In the genomic region with DNA sequence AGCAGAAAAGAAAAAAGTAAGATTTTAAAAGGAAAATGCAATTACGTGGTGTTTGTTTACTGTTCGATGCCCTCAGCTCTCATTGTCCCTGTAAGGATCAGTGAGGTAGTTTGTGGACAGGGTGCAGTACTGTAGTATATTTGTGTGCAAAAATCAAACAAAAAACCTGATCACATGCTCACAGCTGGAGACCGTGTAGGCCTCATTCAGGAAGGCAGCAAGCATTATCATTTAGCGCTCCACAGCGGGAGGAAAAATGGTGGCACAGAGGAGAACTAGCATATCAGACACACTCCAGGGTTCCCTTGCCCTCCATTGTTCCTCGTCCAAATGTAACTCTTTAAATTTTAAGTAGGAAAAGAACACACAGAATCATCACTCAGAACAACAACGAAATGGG, we compare ENCODE assay signal across 28 mouse cellular contexts.
DNase-seq lines count a peak whose midpoint lies in the region; ATAC-seq and TF ChIP-seq lines count a peak whose summit lies in the region.
"Had no signal": no experiment of that assay in that cellular context is flagged by ENCODE, and none has a peak within 500 bp of the region (broad histone marks: within the 10 kb centered on the region; RNA-seq: fewer than 3 reads in every experiment).

No protein-coding gene starts in this region.

- TF ChIP-seq CTCF in brain, embryonic 14.5 days (IDR thresholded peaks at IDR 0.05; ENCODE audit: borderline replicate concordance, extremely low read depth, insufficient read depth, insufficient read length) = no peak

- ATAC-seq in hindbrain, embryonic 12.5 days (ENCODE audit: low FRiP score) = peak; percentile 68; the same call in 1 of the 2 replicates
- peak; percentile 41; the same call in 1 of the 2 replicates for ATAC-seq in neural tube, embryonic 12.5 days (ENCODE audit: low FRiP score, low read depth)
- ATAC-seq in neural tube, embryonic 15.5 days (ENCODE audit: low FRiP score) = no peak; the same call in 1 of the 2 replicates
- ATAC-seq in granulocyte monocyte progenitor cell, adult 5-6 weeks (replicated peaks; ENCODE audit: poor library complexity, severe bottlenecking) = no peak
- ATAC-seq: intestine, embryonic 16.5 days; liver, embryonic 12.5 days; liver, postnatal 0 days had no signal

- TF ChIP-seq POLR2A in brain, embryonic 14.5 days (IDR thresholded peaks at IDR 0.05; ENCODE audit: borderline replicate concordance, extremely low read depth, insufficient read depth, insufficient read length, poor library complexity, severe bottlenecking) = no peak

- WGBS in hindbrain, embryonic 12.5 days = 56% methylated on average over 7 of the region's 7 CpGs
- 67% methylated on average over 7 of the region's 7 CpGs for WGBS in hindbrain, embryonic 10.5 days
- WGBS in neural tube, embryonic 12.5 days = 53% methylated on average over 7 of the region's 7 CpGs
- WGBS in neural tube, embryonic 15.5 days = 41% methylated on average over 7 of the region's 7 CpGs

- H3K27me3 ChIP-seq in hindbrain, embryonic 12.5 days = no peaks in the 10 kb centered on the region
- no peaks in the 10 kb centered on the region for H3K27me3 ChIP-seq in hindbrain, embryonic 10.5 days (ENCODE audit: insufficient read depth, poor library complexity, severe bottlenecking)
- H3K27me3 ChIP-seq in neural tube, embryonic 12.5 days (replicated peaks) = no peaks in the 10 kb centered on the region
- H3K27me3 ChIP-seq in neural tube, embryonic 15.5 days (replicated peaks) = no peaks in the 10 kb centered on the region
- H3K27me3 ChIP-seq: embryonic facial prominence, embryonic 15.5 days; heart, embryonic 15.5 days; liver, embryonic 12.5 days; megakaryocyte, embryonic 14.5 days had no signal

- H3K9me3 ChIP-seq in hindbrain, embryonic 12.5 days (replicated peaks) = no peaks in the 10 kb centered on the region
- no peaks in the 10 kb centered on the region for H3K9me3 ChIP-seq in hindbrain, embryonic 10.5 days
- no peaks in the 10 kb centered on the region for H3K9me3 ChIP-seq in neural tube, embryonic 12.5 days
- H3K9me3 ChIP-seq in neural tube, embryonic 15.5 days (replicated peaks) = no peaks in the 10 kb centered on the region
- H3K9me3 ChIP-seq: embryonic facial prominence, embryonic 10.5 days; embryonic facial prominence, embryonic 15.5 days; G1E; heart, embryonic 10.5 days; heart, embryonic 15.5 days; liver, embryonic 12.5 days had no signal

- H3K4me3 ChIP-seq in hindbrain, embryonic 12.5 days = no peak overlapping the region
- H3K4me3 ChIP-seq in hindbrain, embryonic 10.5 days = no peak overlapping the region
- no peak overlapping the region for H3K4me3 ChIP-seq in neural tube, embryonic 12.5 days
- no peak overlapping the region for H3K4me3 ChIP-seq in neural tube, embryonic 15.5 days (replicated peaks)
- H3K4me3 ChIP-seq: embryonic facial prominence, embryonic 10.5 days; embryonic facial prominence, embryonic 15.5 days; heart, embryonic 10.5 days; heart, embryonic 15.5 days; liver, embryonic 12.5 days; megakaryocyte, embryonic 14.5 days had no signal

- no peaks in the 10 kb centered on the region for H3K36me3 ChIP-seq in hindbrain, embryonic 12.5 days
- no peaks in the 10 kb centered on the region for H3K36me3 ChIP-seq in hindbrain, embryonic 10.5 days
- no peaks in the 10 kb centered on the region for H3K36me3 ChIP-seq in neural tube, embryonic 12.5 days
- H3K36me3 ChIP-seq in neural tube, embryonic 15.5 days = no peaks in the 10 kb centered on the region
- H3K36me3 ChIP-seq: embryonic facial prominence, embryonic 10.5 days; embryonic facial prominence, embryonic 15.5 days; G1E; heart, embryonic 10.5 days; heart, embryonic 15.5 days; liver, embryonic 12.5 days had no signal

- H3K4me2 ChIP-seq in hindbrain, embryonic 12.5 days (replicated peaks) = no peak overlapping the region
- no peak overlapping the region for H3K4me2 ChIP-seq in neural tube, embryonic 12.5 days (replicated peaks)
- H3K4me2 ChIP-seq in neural tube, embryonic 15.5 days = no peak overlapping the region
- H3K4me2 ChIP-seq: embryonic facial prominence, embryonic 15.5 days; heart, embryonic 15.5 days; liver, embryonic 12.5 days had no signal

- peaks cover 3% of the 10 kb centered on the region; the same call in 1 of the 2 replicates for H3K4me1 ChIP-seq in hindbrain, embryonic 12.5 days
- no peaks in the 10 kb centered on the region; the same call in 1 of the 2 replicates for H3K4me1 ChIP-seq in hindbrain, embryonic 10.5 days (replicated peaks)
- H3K4me1 ChIP-seq in neural tube, embryonic 12.5 days = no peaks in the 10 kb centered on the region
- H3K4me1 ChIP-seq in neural tube, embryonic 15.5 days = peaks cover 6% of the 10 kb centered on the region
- H3K4me1 ChIP-seq: embryonic facial prominence, embryonic 10.5 days; embryonic facial prominence, embryonic 15.5 days; heart, embryonic 10.5 days; heart, embryonic 15.5 days; liver, embryonic 12.5 days; megakaryocyte, embryonic 14.5 days had no signal

- H3K9ac ChIP-seq in hindbrain, embryonic 12.5 days = no peak overlapping the region
- no peak overlapping the region for H3K9ac ChIP-seq in neural tube, embryonic 12.5 days
- no peak overlapping the region for H3K9ac ChIP-seq in neural tube, embryonic 15.5 days (replicated peaks)
- H3K9ac ChIP-seq: embryonic facial prominence, embryonic 15.5 days; heart, embryonic 15.5 days; liver, embryonic 12.5 days; liver, postnatal 0 days had no signal

- no peak for DNase-seq in hindbrain, embryonic 10.5 days (ENCODE audit: low spot score)
- peak; percentile 61 for DNase-seq in brain, embryonic 14.5 days (ENCODE audit: low read depth)
- no peak for DNase-seq in thymus, postnatal 4 days
- DNase-seq: adrenal gland, postnatal 36 days; B cell, adult 2 months; cerebellum, adult 2 months; cerebellum, postnatal 25 days; gastrocnemius, postnatal 10 days; kidney, adult 8-10 months; kidney, postnatal 4 days; liver, postnatal 0 days; lung, postnatal 4 days; right cerebral cortex, postnatal 4 days; thymus, adult 2 months; thymus, postnatal 36 days had no signal

- H3K27ac ChIP-seq in hindbrain, embryonic 12.5 days = no peak overlapping the region
- no peak overlapping the region for H3K27ac ChIP-seq in hindbrain, embryonic 10.5 days
- H3K27ac ChIP-seq in neural tube, embryonic 12.5 days = no peak overlapping the region
- no peak overlapping the region for H3K27ac ChIP-seq in neural tube, embryonic 15.5 days (replicated peaks)
- H3K27ac ChIP-seq: embryonic facial prominence, embryonic 10.5 days; embryonic facial prominence, embryonic 15.5 days; heart, embryonic 10.5 days; heart, embryonic 15.5 days; kidney, postnatal 0 days; liver, embryonic 12.5 days had no signal

Comparison
In these comparisons a context has a peak if more than half of its experiments do, and no peak if none do; other contexts are left out.
1. ATAC-seq: peak in hindbrain, embryonic 12.5 days (single experiment) and neural tube, embryonic 12.5 days (single experiment); none in neural tube, embryonic 15.5 days (single experiment) and granulocyte monocyte progenitor cell, adult 5-6 weeks (single experiment).